Mouse (Mus musculus) bone marrow macrophage, adult 2 months (primary cell): ENCODE results near the gene Auh.

Experiments used
- CTCF ChIP-seq: IDR thresholded peaks from 2 replicates; pipeline ENCODE4 v1.5.1; 2012; ENCODE audit warnings: low read depth, mild to moderate bottlenecking, low read length, moderate library complexity
- POLR2A ChIP-seq: IDR thresholded peaks from 2 replicates; pipeline ENCODE4 v1.6.1; 2012; ENCODE audit warnings: mild to moderate bottlenecking, low read depth, low read length, borderline replicate concordance

DNA sequence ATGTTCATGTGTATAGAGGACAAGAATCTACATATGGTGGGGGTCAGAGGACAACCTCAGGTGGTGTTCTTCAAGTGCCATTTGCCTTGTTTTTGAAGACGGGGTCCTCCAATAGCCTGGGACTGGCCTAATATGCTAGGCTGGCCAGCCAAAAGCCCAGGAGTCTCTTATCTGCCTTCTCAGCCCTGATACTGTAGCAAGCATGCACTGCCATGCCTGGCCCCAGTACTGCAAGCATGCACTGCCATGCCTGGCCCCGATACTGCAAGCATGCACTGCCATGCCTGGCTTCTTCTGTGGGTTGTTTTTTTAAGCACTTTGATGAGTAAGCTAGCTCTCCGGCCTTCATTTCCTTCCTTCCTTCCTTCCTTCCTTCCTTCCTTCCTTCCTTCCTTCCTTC, 115.7 kb downstream of the Auh start:
- TF ChIP-seq POLR2A (no peak), CTCF (no peak)
